Mouse (Mus musculus) megakaryocyte-erythroid progenitor cell, adult 5-6 weeks (primary cell): Measurements from ENCODE around the gene Srd5a1. TPM values are rescaled to one million over a fixed set of nuclear protein-coding genes. Genes with fewer than 3 reads are reported as not detected.
A peak's percentile ranks its signal among the peaks of the same experiment; 100 is the strongest.
"Not testable (repeated sequence)": the region's sequence is repeated elsewhere in the genome, so short reads cannot be mapped to it uniquely, and the experiment has no call there.

Source experiments
- ATAC-seq: replicated peaks from 2 replicates; pipeline ENCODE4 v1.8.0; 2016; ENCODE audit warnings: mild to moderate bottlenecking, inconsistent platforms; ENCODE audit not compliant: severe bottlenecking, poor library complexity, low FRiP score, low TSS enrichment
- total RNA-seq, 2 experiments: library from RNA; stranded (forward) in 1 of 2; stranded (reverse) in 1 of 2; fragments of 200-1000, 215-1000 nt in 1 of 2; fragments of >200 nt in 1 of 2; fragmentation: Nextera tagmentation in 1 of 2; gene quantifications; 2 replicates each; pipeline ENCODE4 v1.2.3; 2014 to 2017

Gene Srd5a1
- total RNA-seq, 2 experiments from 2014 or later: 3.0 to 4.7 TPM

- no peak for ATAC-seq
Observed at GRCm38 (mm10) chr13:69630576-69630975, 19.3 kb upstream of the Srd5a1 start.

- ATAC-seq: no peak
Observed at GRCm38 (mm10) chr13:69627941-69628340, 16.7 kb upstream of the Srd5a1 start.

GRCm38 (mm10) chr13:69624510-69624909 lies 13.3 kb upstream of the Srd5a1 start:
- ATAC-seq: no peak

- no peak for ATAC-seq
Observed at GRCm38 (mm10) chr13:69623843-69624242, 12.6 kb upstream of the Srd5a1 start.

GRCm38 (mm10) chr13:69616716-69617115 lies 5.5 kb upstream of the Srd5a1 start:
- peak; percentile 49 for ATAC-seq

GRCm38 (mm10) chr13:69612175-69612544 lies 918 bp upstream of the Srd5a1 start:
- ATAC-seq: no peak

- peak; percentile 31 for ATAC-seq
Observed at GRCm38 (mm10) chr13:69610751-69611397, 368 bp downstream of the Srd5a1 start.

- ATAC-seq: no peak
Observed at GRCm38 (mm10) chr13:69608734-69609133, 2.5 kb downstream of the Srd5a1 start.

GRCm38 (mm10) chr13:69604670-69605069 lies 6.6 kb downstream of the Srd5a1 start:
- no peak for ATAC-seq

- ATAC-seq: no peak
Observed at GRCm38 (mm10) chr13:69601321-69601720, 9.9 kb downstream of the Srd5a1 start.

GRCm38 (mm10) chr13:69600863-69601262 lies 10.4 kb downstream of the Srd5a1 start:
- ATAC-seq: not testable (repeated sequence)

- no peak for ATAC-seq
Observed at GRCm38 (mm10) chr13:69598867-69599266, 12.4 kb downstream of the Srd5a1 start.

GRCm38 (mm10) chr13:69596515-69596914 lies 14.7 kb downstream of the Srd5a1 start:
- no peak for ATAC-seq

GRCm38 (mm10) chr13:69595911-69596310 lies 15.3 kb downstream of the Srd5a1 start:
- ATAC-seq: no peak

- no peak for ATAC-seq
Observed at GRCm38 (mm10) chr13:69594577-69595256, 16.5 kb downstream of the Srd5a1 start.

GRCm38 (mm10) chr13:69593453-69593852 lies 17.8 kb downstream of the Srd5a1 start:
- ATAC-seq: no peak

- ATAC-seq: no peak
Observed at GRCm38 (mm10) chr13:69592226-69592625, 19.0 kb downstream of the Srd5a1 start.

GRCm38 (mm10) chr13:69591338-69591737 lies 19.9 kb downstream of the Srd5a1 start:
- no peak for ATAC-seq

GRCm38 (mm10) chr13:69588263-69588662 lies 23.0 kb downstream of the Srd5a1 start:
- ATAC-seq: no peak

GRCm38 (mm10) chr13:69587849-69588248 lies 23.4 kb downstream of the Srd5a1 start:
- no peak for ATAC-seq

- ATAC-seq: no peak
Observed at GRCm38 (mm10) chr13:69586337-69586736, 24.9 kb downstream of the Srd5a1 start.
